Mouse (Mus musculus) MEL (cell line): ENCODE data around the gene Rab7b. TPM values are rescaled to one million over a fixed set of nuclear protein-coding genes. Genes with fewer than 3 reads are reported as not detected.

Experiments
- DNase-seq: peaks from one replicate; pipeline ENCODE4 v3.0.0; 2011; ENCODE audit warnings: low read depth, low spot score
- H3K27ac ChIP-seq: 2 replicates; pipeline ENCODE4 v1.5.1; 2012; ENCODE audit warnings: low read depth, mild to moderate bottlenecking, control low read depth, low read length, moderate library complexity; ENCODE audit not compliant: control insufficient read depth
- H3K27me3 ChIP-seq, 2 experiments: fragments of 150-350 bp in 1 of 2; sonication (generic) in 1 of 2; 2 replicates each; pipeline ENCODE4 v1.6.1; 2012; ENCODE audit warnings: low read length in 2 of 2, mild to moderate bottlenecking in 2 of 2, improper control_type of control experiment in 1 of 2, moderate library complexity in 1 of 2; ENCODE audit not compliant: insufficient read depth in 2 of 2, control insufficient read depth in 1 of 2
- H3K36me3 ChIP-seq, 2 experiments: 2 replicates each; pipeline ENCODE4 v1.6.1; 2012 to 2014; ENCODE audit warnings: low read length in 2 of 2, improper control_type of control experiment in 1 of 2, inconsistent platforms in 1 of 2, mild to moderate bottlenecking in 1 of 2; ENCODE audit not compliant: insufficient read depth in 2 of 2, control insufficient read depth in 1 of 2
- H3K4me1 ChIP-seq, 2 experiments: fragments of 150-350 bp in 1 of 2; sonication (generic) in 1 of 2; 2 replicates each; pipeline ENCODE4 v1.6.1; 2012; ENCODE audit warnings: low read length in 2 of 2, improper control_type of control experiment in 1 of 2, mild to moderate bottlenecking in 1 of 2; ENCODE audit not compliant: insufficient read depth in 2 of 2, control insufficient read depth in 1 of 2
- H3K4me3 ChIP-seq, 2 experiments: fragments of 150-350 bp in 1 of 2; sonication (generic) in 1 of 2; 2 replicates each; pipeline ENCODE4 v1.5.1; 2012; ENCODE audit warnings: low read depth in 2 of 2, low read length in 2 of 2, mild to moderate bottlenecking in 2 of 2, moderate library complexity in 2 of 2, control low read depth in 1 of 2, improper control_type of control experiment in 1 of 2; ENCODE audit not compliant: control insufficient read depth in 1 of 2, insufficient read depth in 1 of 2
- H3K79me2 ChIP-seq: 2 replicates; pipeline ENCODE4 v1.6.1; 2012; ENCODE audit warnings: mild to moderate bottlenecking, low read length, moderate library complexity; ENCODE audit not compliant: control insufficient read depth, poor library complexity, insufficient read depth
- H3K9ac ChIP-seq: 2 replicates; pipeline ENCODE4 v1.6.1; 2012; ENCODE audit warnings: low read depth, mild to moderate bottlenecking, control low read depth, low read length, moderate library complexity; ENCODE audit not compliant: control insufficient read depth, poor library complexity, severe bottlenecking
- H3K9me3 ChIP-seq: fragments of 150-350 bp; sonication (generic); replicated peaks from 2 replicates; pipeline ENCODE4 v1.6.1; 2012; ENCODE audit warnings: mild to moderate bottlenecking, low read length, improper control_type of control experiment, moderate library complexity; ENCODE audit not compliant: insufficient read depth
- CHD1 ChIP-seq: IDR thresholded peaks from 2 replicates; pipeline ENCODE4 v1.6.1; 2012; ENCODE audit warnings: low read depth, mild to moderate bottlenecking, inconsistent platforms, low read length, improper control_type of control experiment
- CHD2 ChIP-seq: IDR thresholded peaks from 2 replicates; pipeline ENCODE4 v1.6.1; 2011; ENCODE audit warnings: low read length, improper control_type of control experiment
- CTCF ChIP-seq, 3 experiments: IDR thresholded peaks in 2 of 3; conservative IDR thresholded peaks in 1 of 3; 2 replicates each; pipeline ENCODE4 v1.5.1; 2011 to 2012; ENCODE audit warnings: low read length in 3 of 3, low read depth in 2 of 3, mild to moderate bottlenecking in 2 of 3, improper control_type of control experiment in 1 of 3, inconsistent platforms in 1 of 3, mixed read lengths in 1 of 3, moderate library complexity in 1 of 3; ENCODE audit not compliant: control insufficient read depth in 1 of 3, insufficient read depth in 1 of 3, poor library complexity in 1 of 3, severe bottlenecking in 1 of 3
- E2F4 ChIP-seq: IDR thresholded peaks from 2 replicates; pipeline ENCODE4 v1.6.1; 2011; ENCODE audit warnings: low read depth, low read length, improper control_type of control experiment, borderline replicate concordance
- ELF1 ChIP-seq: IDR thresholded peaks from 2 replicates; pipeline ENCODE4 v1.6.1; 2014; ENCODE audit warnings: low read depth, mild to moderate bottlenecking, inconsistent platforms, low read length, improper control_type of control experiment, moderate library complexity
- ETS1 ChIP-seq: IDR thresholded peaks from 2 replicates; pipeline ENCODE4 v1.6.1; 2012; ENCODE audit warnings: low read depth, mild to moderate bottlenecking, inconsistent platforms, low read length, improper control_type of control experiment, moderate library complexity
- GABPA ChIP-seq: IDR thresholded peaks from 2 replicates; pipeline ENCODE4 v1.6.1; 2012; ENCODE audit warnings: low read depth, mild to moderate bottlenecking, inconsistent platforms, low read length, improper control_type of control experiment, moderate library complexity
- KAT2A ChIP-seq: conservative IDR thresholded peaks from 2 replicates; pipeline ENCODE4 v1.6.1; 2012; ENCODE audit warnings: low read depth, low read length, improper control_type of control experiment, inconsistent platforms
- MAX ChIP-seq: IDR thresholded peaks from 2 replicates; pipeline ENCODE4 v1.6.1; 2011; ENCODE audit warnings: low read length, improper control_type of control experiment
- MYB ChIP-seq: IDR thresholded peaks from 2 replicates; pipeline ENCODE4 v1.6.1; 2011; ENCODE audit warnings: mild to moderate bottlenecking, low read depth, low read length, improper control_type of control experiment
- NELFE ChIP-seq: IDR thresholded peaks from 2 replicates; pipeline ENCODE4 v1.6.1; 2011; ENCODE audit warnings: low read depth, low read length, improper control_type of control experiment
- POLR2A ChIP-seq, 2 experiments: IDR thresholded peaks; 2 replicates each; pipeline ENCODE4 v1.6.1; 2011 to 2012; ENCODE audit warnings: low read length in 2 of 2, mild to moderate bottlenecking in 2 of 2, control low read depth in 1 of 2, improper control_type of control experiment in 1 of 2, low read depth in 1 of 2, moderate library complexity in 1 of 2; ENCODE audit not compliant: control insufficient read depth in 1 of 2, insufficient read depth in 1 of 2, poor library complexity in 1 of 2
- POLR2AphosphoS2 ChIP-seq: IDR thresholded peaks from 2 replicates; pipeline ENCODE4 v1.6.1; 2011; ENCODE audit warnings: low read length, improper control_type of control experiment
- RAD21 ChIP-seq: IDR thresholded peaks from 2 replicates; pipeline ENCODE4 v1.6.1; 2011; ENCODE audit warnings: mild to moderate bottlenecking, low read depth, low read length, improper control_type of control experiment
- SIN3A ChIP-seq: IDR thresholded peaks from 2 replicates; pipeline ENCODE4 v1.6.1; 2012; ENCODE audit warnings: low read length, improper control_type of control experiment, inconsistent platforms
- SMC3 ChIP-seq: IDR thresholded peaks from 2 replicates; pipeline ENCODE4 v1.6.1; 2011; ENCODE audit warnings: low read depth, low read length, improper control_type of control experiment
- TAL1 ChIP-seq: IDR thresholded peaks from 2 replicates; pipeline ENCODE4 v1.6.1; 2012; ENCODE audit warnings: mild to moderate bottlenecking, inconsistent platforms, low read length, moderate library complexity, mixed read lengths
- TBP ChIP-seq: IDR thresholded peaks from 2 replicates; pipeline ENCODE4 v1.8.0; 2011; ENCODE audit warnings: low read depth, low read length, improper control_type of control experiment
- TCF12 ChIP-seq: IDR thresholded peaks from 2 replicates; pipeline ENCODE4 v1.6.1; 2014; ENCODE audit warnings: low read depth, mild to moderate bottlenecking, inconsistent platforms, low read length, improper control_type of control experiment, moderate library complexity
- UBTF ChIP-seq: IDR thresholded peaks from 2 replicates; pipeline ENCODE4 v1.6.1; 2012; ENCODE audit warnings: low read depth, mild to moderate bottlenecking, inconsistent platforms, low read length, improper control_type of control experiment, moderate library complexity, borderline replicate concordance; ENCODE audit not compliant: insufficient read depth
- USF1 ChIP-seq: IDR thresholded peaks from 2 replicates; pipeline ENCODE4 v1.6.1; 2014; ENCODE audit warnings: low read depth, mild to moderate bottlenecking, inconsistent platforms, low read length, improper control_type of control experiment, moderate library complexity
- ZC3H11A ChIP-seq: IDR thresholded peaks from 2 replicates; pipeline ENCODE4 v1.6.1; 2012; ENCODE audit warnings: low read depth, mild to moderate bottlenecking, inconsistent platforms, low read length, improper control_type of control experiment
- ZMIZ1 ChIP-seq: IDR thresholded peaks from 2 replicates; pipeline ENCODE4 v1.6.1; 2012; ENCODE audit warnings: low read depth, mild to moderate bottlenecking, inconsistent platforms, low read length, improper control_type of control experiment, moderate library complexity
- ZNF384 ChIP-seq: IDR thresholded peaks from 2 replicates; pipeline ENCODE4 v1.6.1; 2012; ENCODE audit warnings: low read depth, mild to moderate bottlenecking, inconsistent platforms, low read length, improper control_type of control experiment
- polyA plus RNA-seq, 2 experiments: library from polyadenylated mRNA; stranded (reverse) in 1 of 2; unstranded in 1 of 2; fragments of >175 nt in 1 of 2; fragments of >200 nt in 1 of 2; gene quantifications; 2 replicates each; pipeline versions ENCODE4 v1.2.1 to v1.2.4; 2012; ENCODE audit warnings: low replicate concordance in 2 of 2, low read depth in 1 of 2; ENCODE audit not compliant: insufficient read length in 2 of 2, insufficient read depth in 1 of 2, missing spikeins in 1 of 2
- total RNA-seq: library from RNA; depleted of rRNA; stranded (reverse); fragments of 300-350 nt; gene quantifications from 2 replicates; pipeline ENCODE4 v1.2.3, GENCODE M21; 2012

Rab7b gene
- total and polyA plus RNA-seq, 3 experiments, result 0.21 to 0.23 TPM; not detected in 1

DNA sequence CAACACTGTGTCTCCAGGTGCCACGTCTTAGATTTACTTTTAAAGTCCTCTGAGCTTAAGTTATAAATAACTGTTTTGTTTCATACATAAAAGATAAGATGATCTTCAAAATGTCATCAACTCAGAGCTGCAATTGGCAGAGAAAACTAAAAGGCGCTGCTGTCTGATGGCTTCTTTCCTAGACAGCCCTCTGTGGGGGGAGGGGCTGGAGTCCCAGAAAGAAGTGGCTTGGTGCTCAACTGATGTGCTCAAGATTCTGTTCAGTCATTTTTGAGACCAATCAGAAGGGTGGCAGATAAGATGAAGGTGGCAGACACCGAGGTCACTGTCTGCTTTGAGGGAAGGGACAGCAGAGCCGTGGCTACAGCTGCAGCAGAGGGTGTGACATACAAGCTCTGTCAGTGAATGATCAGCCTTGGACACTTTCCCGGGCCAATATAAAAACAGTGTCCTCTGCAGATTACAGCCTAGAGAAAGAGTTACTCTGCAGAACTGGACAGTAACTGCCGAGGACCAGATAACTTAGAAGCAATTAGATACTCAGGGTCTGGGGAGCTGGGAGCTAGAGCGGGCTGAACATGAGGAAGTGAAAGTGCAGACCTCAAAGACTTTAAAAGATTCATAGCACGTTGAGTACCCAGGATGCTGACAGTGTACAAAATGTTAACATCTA, 13.7 kb downstream of the Rab7b start (continued):
- no peak for TF ChIP-seq E2F4
- TF ChIP-seq ETS1, result no peak
- TF ChIP-seq TBP, result peak; percentile 95
- no peak for TF ChIP-seq USF1
- TF ChIP-seq POLR2A (IDR thresholded peaks at IDR 0.05; ENCODE audit: control insufficient read depth in 1 of 2, insufficient read depth in 1 of 2, low read depth in 1 of 2, low read length in 2 of 2, poor library complexity in 1 of 2), result no peak
- TF ChIP-seq UBTF, result peak; percentile 89; the same call in 1 of the 2 replicates
- TF ChIP-seq TAL1, result no peak
- no peak for TF ChIP-seq CHD2
- TF ChIP-seq NELFE, result no peak
- TF ChIP-seq RAD21, result no peak
- TF ChIP-seq CHD1, result no peak
- TF ChIP-seq MAX, result no peak
- TF ChIP-seq SIN3A, result no peak
- peak; percentile 57; the same call in 1 of the 2 replicates for TF ChIP-seq MYB
- no peak for TF ChIP-seq KAT2A
- TF ChIP-seq ELF1, result no peak
- no peak for TF ChIP-seq CTCF (IDR thresholded peaks at IDR 0.05 in 2 of 3, conservative IDR thresholded peaks at IDR 0.05 in 1 of 3; ENCODE audit: control insufficient read depth in 1 of 3, insufficient read depth in 1 of 3, low read depth in 2 of 3, low read length in 3 of 3, poor library complexity in 1 of 3, severe bottlenecking in 1 of 3)
- TF ChIP-seq, all 39 proteins: peak for 6

DNA sequence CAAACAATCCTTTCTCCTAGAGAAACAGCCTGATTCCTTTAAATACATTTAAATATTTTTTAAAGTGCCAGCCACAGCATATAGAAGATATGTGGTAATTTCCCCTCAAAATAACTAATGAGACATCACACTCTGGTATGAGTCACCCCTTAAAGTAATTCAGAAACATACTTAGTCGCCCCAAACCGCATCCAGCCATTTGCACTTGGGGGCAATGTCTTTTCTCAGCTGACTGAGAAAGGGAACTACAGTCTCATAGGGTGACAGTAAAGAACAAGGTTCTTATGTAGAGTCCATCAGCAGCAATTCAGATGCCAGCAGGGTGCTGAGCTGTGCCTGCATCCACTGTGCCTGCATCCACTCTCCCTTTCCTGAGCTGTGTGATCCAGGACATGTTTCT, 15.0 kb downstream of the Rab7b start:
- Histone ChIP-seq H3K4me3 (no peak overlapping the region), H3K9ac (no peak overlapping the region), H3K79me2 (no peaks in the 10 kb centered on the region), H3K4me1 (peaks cover 4 to 19% of the 10 kb centered on the region in 2 experiments; a peak in 2 of 4 replicates), H3K36me3 (peaks cover 0 to 8% of the 10 kb centered on the region in 2 experiments; a peak in 2 of 4 replicates), H3K27me3 (peaks cover 0 to 1% of the 10 kb centered on the region in 2 experiments; a peak in 1 of 4 replicates), H3K27ac (no peak overlapping the region), H3K9me3 (no peaks in the 10 kb centered on the region)
- DNase-seq, result no peak
- TF ChIP-seq CHD1, result no peak
- no peak for TF ChIP-seq CTCF (IDR thresholded peaks at IDR 0.05 in 2 of 3, conservative IDR thresholded peaks at IDR 0.05 in 1 of 3; ENCODE audit: control insufficient read depth in 1 of 3, insufficient read depth in 1 of 3, low read depth in 2 of 3, low read length in 3 of 3, poor library complexity in 1 of 3, severe bottlenecking in 1 of 3)
- no peak for TF ChIP-seq NELFE
- no peak for TF ChIP-seq TAL1
- TF ChIP-seq MYB, result no peak
- no peak for TF ChIP-seq POLR2A (IDR thresholded peaks at IDR 0.05; ENCODE audit: control insufficient read depth in 1 of 2, insufficient read depth in 1 of 2, low read depth in 1 of 2, low read length in 2 of 2, poor library complexity in 1 of 2)
- TF ChIP-seq ZMIZ1, result no peak
- no peak for TF ChIP-seq POLR2AphosphoS2
- TF ChIP-seq ZC3H11A, result no peak
- TF ChIP-seq GABPA, result no peak
- no peak for TF ChIP-seq USF1
- no peak for TF ChIP-seq SMC3
- no peak for TF ChIP-seq ZNF384
- no peak for TF ChIP-seq KAT2A
- TF ChIP-seq CHD2, result no peak
- no peak for TF ChIP-seq TCF12
